Mouse (Mus musculus) ES-E14 (cell line): ENCODE data around the gene Cmss1. TPM values are rescaled to one million over a fixed set of nuclear protein-coding genes. Genes with fewer than 3 reads are reported as not detected.

Experiments used
- DNase-seq: peaks from one replicate; pipeline ENCODE4 v3.0.0-alpha.2; 2013; ENCODE audit warnings: low read depth, low spot score
- H3K27ac ChIP-seq: 2 replicates; pipeline ENCODE4 v1.5.1; 2012; ENCODE audit warnings: low read depth, mild to moderate bottlenecking, low read length, moderate library complexity, mixed read lengths; ENCODE audit not compliant: poor library complexity, insufficient read depth, severe bottlenecking
- H3K36me3 ChIP-seq: 2 replicates; pipeline ENCODE4 v1.6.1; 2012; ENCODE audit warnings: mild to moderate bottlenecking, low read length, moderate library complexity, mixed read lengths; ENCODE audit not compliant: control insufficient read depth, poor library complexity, insufficient read depth, severe bottlenecking
- H3K4me1 ChIP-seq, 2 experiments: fragments of 150-350 bp in 1 of 2; sonication (generic) in 1 of 2; 2 replicates each; pipeline ENCODE4 v1.6.1; 2012; ENCODE audit warnings: low read length in 2 of 2, mild to moderate bottlenecking in 1 of 2, mixed read lengths in 1 of 2; ENCODE audit not compliant: control insufficient read depth in 2 of 2, insufficient read depth in 2 of 2, poor library complexity in 1 of 2
- H3K4me3 ChIP-seq, 2 experiments: fragments of 150-350 bp in 1 of 2; sonication (generic) in 1 of 2; 2 replicates each; pipeline ENCODE4 v1.5.1; 2012; ENCODE audit warnings: low read length in 2 of 2, low read depth in 1 of 2, mild to moderate bottlenecking in 1 of 2, mixed read lengths in 1 of 2; ENCODE audit not compliant: insufficient read depth in 1 of 2, poor library complexity in 1 of 2, severe bottlenecking in 1 of 2
- H3K9ac ChIP-seq: 2 replicates; pipeline ENCODE4 v1.6.1; 2012; ENCODE audit warnings: low read depth, mild to moderate bottlenecking, low read length, mixed read lengths; ENCODE audit not compliant: poor library complexity, insufficient read depth, severe bottlenecking
- H3K9me3 ChIP-seq: fragments of 150-350 bp; sonication (generic); 2 replicates; pipeline ENCODE4 v1.6.1; 2012; ENCODE audit warnings: low read depth, mild to moderate bottlenecking, low read length; ENCODE audit not compliant: control insufficient read depth, insufficient read depth
- CHD2 ChIP-seq: IDR thresholded peaks from 2 replicates; pipeline ENCODE4 v1.6.1; 2014; ENCODE audit warnings: mild to moderate bottlenecking, low read depth, low read length, inconsistent platforms
- HCFC1 ChIP-seq: IDR thresholded peaks from 2 replicates; pipeline ENCODE4 v1.6.1; 2012; ENCODE audit warnings: low read length, inconsistent platforms, borderline replicate concordance; ENCODE audit not compliant: insufficient read depth
- MAFK ChIP-seq: IDR thresholded peaks from 2 replicates; pipeline ENCODE4 v1.6.1; 2014; ENCODE audit warnings: mild to moderate bottlenecking, low read depth, low read length, inconsistent platforms; ENCODE audit not compliant: insufficient read depth
- ZC3H11A ChIP-seq: IDR thresholded peaks from 2 replicates; pipeline ENCODE4 v1.6.1; 2012; ENCODE audit warnings: low read depth, mild to moderate bottlenecking, inconsistent platforms, low read length, borderline replicate concordance
- ZNF384 ChIP-seq: IDR thresholded peaks from 2 replicates; pipeline ENCODE4 v1.6.1; 2012; ENCODE audit warnings: low read depth, low read length, inconsistent platforms
- in situ Hi-C, 2 experiments: fragments of 600-800 bp; cut with MboI; formaldehyde crosslinking; loops; one replicate each; pipeline ENCODE4 v1.15.1; 2025; ENCODE audit warnings: low sequenced_read_pairs in 2 of 2, inconsistent platforms in 1 of 2; ENCODE audit not compliant: unreplicated experiment in 2 of 2
- total RNA-seq: library from RNA; depleted of rRNA; stranded (reverse); fragments of 300-350 nt; gene quantifications from 2 replicates; pipeline ENCODE4 v1.2.3, GENCODE M21; 2012

The Cmss1 gene
- total RNA-seq, 1 experiment = 58.7 TPM

DNA sequence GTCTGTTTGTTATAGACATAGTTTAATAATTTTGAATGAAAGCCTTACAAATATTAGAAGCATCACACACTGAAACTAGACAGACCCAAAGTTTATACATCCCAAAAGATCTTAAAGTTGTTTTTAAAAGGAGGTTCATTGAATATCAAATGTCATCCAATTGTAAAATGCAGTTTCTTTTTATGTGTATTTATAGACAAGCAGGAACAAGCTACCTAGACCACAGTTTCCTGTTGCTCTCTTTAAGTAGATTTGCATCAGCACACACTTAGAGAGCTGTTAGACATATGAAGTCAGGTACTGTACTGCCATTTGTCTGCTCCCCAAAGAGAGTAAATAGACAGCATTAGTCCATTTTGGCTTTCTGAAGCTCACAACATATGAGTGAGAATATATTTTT is 135.6 kb downstream of the Cmss1 start:
- TF ChIP-seq ZC3H11A (no peak), MAFK (no peak), ZNF384 (no peak), CHD2 (no peak), HCFC1 (no peak)
- H3K27ac ChIP-seq = no peak overlapping the region
- peaks cover 0 to 4% of the 10 kb centered on the region in 2 experiments; a peak in 1 of 4 replicates for H3K4me1 ChIP-seq
- DNase-seq = no peak
- in situ Hi-C loops = no loop called here
- no peaks in the 10 kb centered on the region for H3K9me3 ChIP-seq
- no peak overlapping the region for H3K9ac ChIP-seq
- H3K36me3 ChIP-seq = no peaks in the 10 kb centered on the region
- H3K4me3 ChIP-seq = no peak overlapping the region

DNA sequence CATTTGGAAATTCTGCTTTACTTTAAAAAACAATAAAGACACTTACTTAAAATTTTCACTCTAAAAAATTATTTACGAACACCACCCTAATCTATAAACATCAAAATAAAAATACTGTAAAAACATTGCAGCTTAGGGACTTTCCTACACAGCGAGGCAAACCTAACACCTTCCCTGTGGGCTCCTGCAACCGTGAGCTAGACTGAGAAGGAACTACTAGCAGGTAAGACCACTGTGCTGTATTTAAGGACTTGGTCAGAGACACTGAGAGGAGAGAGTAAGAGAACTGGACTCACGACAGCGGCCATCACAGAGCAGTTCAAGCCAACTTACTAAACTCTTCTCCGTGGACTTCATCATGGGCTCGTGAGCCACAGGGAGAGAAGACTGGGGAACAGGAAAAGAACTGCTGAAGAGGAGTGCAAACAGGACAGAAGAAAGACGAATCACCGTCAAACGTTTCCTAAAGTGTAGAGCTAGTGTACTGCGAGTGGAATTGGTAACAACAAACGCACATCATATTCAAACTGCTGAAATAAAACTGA is 136.3 kb downstream of the Cmss1 start:
- no peaks in the 10 kb centered on the region for H3K36me3 ChIP-seq
- H3K4me1 ChIP-seq = peaks cover 0 to 4% of the 10 kb centered on the region in 2 experiments; a peak in 1 of 4 replicates
- H3K9me3 ChIP-seq = no peaks in the 10 kb centered on the region
- no peak for DNase-seq
- no peak overlapping the region for H3K9ac ChIP-seq
- H3K27ac ChIP-seq = no peak overlapping the region
- TF ChIP-seq ZNF384 = no peak
- no peak for TF ChIP-seq MAFK
- TF ChIP-seq HCFC1 = no peak
- TF ChIP-seq ZC3H11A = no peak
- no peak for TF ChIP-seq CHD2
- in situ Hi-C loops = no loop called here
- H3K4me3 ChIP-seq = no peak overlapping the region

DNA sequence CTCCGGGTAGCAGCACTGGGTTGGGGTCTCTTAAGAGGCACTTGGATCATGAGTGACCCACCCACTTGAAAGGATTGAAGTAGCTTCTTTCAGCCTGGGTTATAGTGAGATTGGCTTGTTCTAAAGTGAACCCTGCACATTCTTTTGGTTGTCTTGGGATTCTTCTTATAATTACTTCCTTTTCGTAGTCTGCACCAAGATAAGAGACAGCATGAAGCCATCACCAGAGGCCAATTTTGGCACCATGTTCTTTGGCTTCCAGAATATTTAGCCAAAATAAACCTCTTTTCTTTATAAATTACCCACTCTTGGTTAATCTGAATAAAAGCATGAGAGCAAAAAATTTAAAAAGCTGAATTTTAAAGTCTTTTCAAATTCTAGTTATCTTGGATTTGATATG is 136.8 kb downstream of the Cmss1 start:
- Histone ChIP-seq H3K4me3 (no peak overlapping the region), H3K9me3 (no peaks in the 10 kb centered on the region), H3K27ac (no peak overlapping the region), H3K36me3 (no peaks in the 10 kb centered on the region), H3K9ac (no peak overlapping the region), H3K4me1 (peaks cover 0 to 4% of the 10 kb centered on the region in 2 experiments; a peak in 1 of 4 replicates)
- TF ChIP-seq ZNF384 = no peak
- no peak for DNase-seq
- in situ Hi-C loops = no loop called here

DNA sequence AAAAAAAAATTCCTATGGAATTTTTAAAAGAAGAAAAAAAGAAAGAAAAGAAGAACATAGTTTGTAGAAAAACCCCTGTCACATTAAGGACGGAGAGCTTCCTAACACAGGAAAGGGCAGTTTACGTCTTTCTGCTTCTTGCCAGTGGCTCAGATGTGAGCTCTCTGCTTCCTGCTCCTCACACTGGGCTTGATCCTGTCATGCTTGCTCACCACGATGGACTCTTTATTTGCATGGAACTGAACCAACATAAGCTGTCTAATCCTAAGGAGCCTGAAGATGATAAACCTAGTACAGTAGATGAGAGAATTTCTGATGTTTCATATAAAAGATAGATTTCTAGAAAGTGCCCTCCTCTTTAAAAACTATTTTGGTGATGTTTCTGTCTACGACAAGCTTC is 137.4 kb downstream of the Cmss1 start:
- peaks cover 0 to 4% of the 10 kb centered on the region in 2 experiments; a peak in 1 of 4 replicates for H3K4me1 ChIP-seq
- no peaks in the 10 kb centered on the region for H3K36me3 ChIP-seq
- no peak overlapping the region for H3K9ac ChIP-seq
- no peaks in the 10 kb centered on the region for H3K9me3 ChIP-seq
- no peak overlapping the region for H3K27ac ChIP-seq
- DNase-seq = no peak
- no peak overlapping the region for H3K4me3 ChIP-seq
- in situ Hi-C loops = no loop called here
- TF ChIP-seq ZC3H11A (no peak), MAFK (no peak), HCFC1 (no peak), CHD2 (no peak), ZNF384 (no peak)

DNA sequence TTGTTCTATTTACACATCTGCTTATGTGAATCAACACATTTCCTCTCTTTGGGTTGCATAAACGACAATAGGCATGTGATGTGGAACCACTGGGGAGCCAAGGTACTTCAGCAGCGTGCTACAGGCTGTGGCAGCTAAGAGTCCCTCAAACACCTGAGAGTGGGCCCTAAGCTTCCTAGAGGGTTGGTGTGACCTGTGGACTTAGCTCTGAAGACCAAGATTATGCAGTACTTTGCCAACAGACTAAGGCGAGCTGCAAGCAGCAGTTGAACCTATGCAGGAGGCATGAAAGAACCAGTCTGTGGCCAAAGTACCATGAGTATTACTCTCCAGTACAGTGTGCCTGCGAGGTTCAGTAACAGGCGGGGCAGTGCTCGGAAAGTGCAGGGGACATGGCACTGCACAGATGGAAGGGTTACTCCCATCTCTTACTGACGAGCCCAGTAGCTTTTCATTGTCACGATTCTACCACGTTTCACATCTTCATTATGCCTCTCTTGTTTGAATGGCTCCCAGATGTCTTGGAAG is 141.2 kb downstream of the Cmss1 start:
- TF ChIP-seq ZNF384 (no peak), ZC3H11A (no peak), HCFC1 (no peak), CHD2 (no peak), MAFK (no peak)
- no peak for DNase-seq
- in situ Hi-C loops = no loop called here
- Histone ChIP-seq H3K9ac (no peak overlapping the region), H3K27ac (no peak overlapping the region), H3K4me3 (no peak overlapping the region), H3K4me1 (no peaks in the 10 kb centered on the region), H3K9me3 (no peaks in the 10 kb centered on the region), H3K36me3 (no peaks in the 10 kb centered on the region)
